In the genomic region with DNA sequence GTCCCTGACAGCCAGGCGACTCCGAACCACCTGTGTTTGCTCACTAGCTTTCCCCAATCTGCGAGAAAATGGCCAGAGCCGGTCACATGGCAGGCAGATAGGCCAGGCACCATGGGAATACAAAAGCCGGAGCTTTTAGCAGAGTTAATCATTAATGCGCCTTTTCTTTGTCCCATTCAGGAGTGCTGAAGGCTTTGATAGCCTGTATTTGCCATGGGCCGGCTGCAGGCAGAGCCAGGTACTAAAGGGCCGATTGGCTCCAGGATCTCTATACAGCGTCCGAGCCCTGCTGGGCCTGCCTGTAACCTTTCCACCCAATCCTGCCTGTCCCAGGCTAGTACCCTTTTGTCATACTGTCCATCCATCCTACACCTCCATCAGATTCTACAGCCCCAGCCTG, we compare ENCODE assay signal across 12 mouse cellular contexts.
DNase-seq lines count a peak whose midpoint lies in the region; ATAC-seq and TF ChIP-seq lines count a peak whose summit lies in the region.
"Had no signal": no experiment of that assay in that cellular context is flagged by ENCODE, and none has a peak within 500 bp of the region (broad histone marks: within the 10 kb centered on the region; RNA-seq: fewer than 3 reads in every experiment).

No protein-coding gene starts in this region.

- H3K4me3 ChIP-seq in forebrain, embryonic 10.5 days: no peak overlapping the region
- H3K4me3 ChIP-seq in forebrain, postnatal 0 days (ENCODE audit: low read depth, low read length): no peak overlapping the region
- H3K4me3 ChIP-seq in kidney, adult 2 months (ENCODE audit: insufficient read depth, low read depth, low read length): no peak overlapping the region
- H3K4me3 ChIP-seq in liver, embryonic 16.5 days (ENCODE audit: low read depth, low read length): no peak overlapping the region
- no peak overlapping the region for H3K4me3 ChIP-seq in neural tube, embryonic 15.5 days (replicated peaks)
- H3K4me3 ChIP-seq: hindbrain, embryonic 13.5 days had no signal

- no peak overlapping the region for H3K27ac ChIP-seq in forebrain, embryonic 10.5 days
- H3K27ac ChIP-seq in forebrain, postnatal 0 days (ENCODE audit: low read depth, low read length): no peak overlapping the region
- no peak overlapping the region for H3K27ac ChIP-seq in kidney, adult 2 months (ENCODE audit: insufficient read depth, low read depth, low read length)
- no peak overlapping the region; the same call in 1 of the 2 replicates for H3K27ac ChIP-seq in liver, embryonic 16.5 days (ENCODE audit: low read length)
- no peak overlapping the region for H3K27ac ChIP-seq in neural tube, embryonic 15.5 days (replicated peaks)
- H3K27ac ChIP-seq: hindbrain, embryonic 13.5 days; macrophage had no signal

- peak; percentile 31 for DNase-seq in forebrain, embryonic 10.5 days (ENCODE audit: extremely low spot score, low spot score)
- no peak for DNase-seq in forebrain, postnatal 0 days
- peak; percentile 72 for DNase-seq in kidney, adult 2 months
- DNase-seq in gastrocnemius, postnatal 25 days: no peak
- no peak for DNase-seq in thymus, postnatal 36 days
- DNase-seq in MN1 (ENCODE audit: low spot score): no peak
- DNase-seq: cerebellum, adult 2 months; thymus, postnatal 25 days had no signal

- TF ChIP-seq POLR2A in kidney, adult 2 months (IDR thresholded peaks at IDR 0.05; ENCODE audit: low read depth, low read length): no peak

- no peaks in the 10 kb centered on the region for H3K9me3 ChIP-seq in forebrain, embryonic 10.5 days
- no peaks in the 10 kb centered on the region for H3K9me3 ChIP-seq in forebrain, postnatal 0 days (ENCODE audit: low read length)
- H3K9me3 ChIP-seq in liver, embryonic 16.5 days (replicated peaks; ENCODE audit: control insufficient read depth, low read length): no peaks in the 10 kb centered on the region
- no peaks in the 10 kb centered on the region for H3K9me3 ChIP-seq in neural tube, embryonic 15.5 days (replicated peaks)
- H3K9me3 ChIP-seq: hindbrain, embryonic 13.5 days had no signal

- no peak overlapping the region for H3K9ac ChIP-seq in forebrain, postnatal 0 days
- H3K9ac ChIP-seq in liver, embryonic 16.5 days (ENCODE audit: low read depth, low read length): no peak overlapping the region
- no peak overlapping the region for H3K9ac ChIP-seq in neural tube, embryonic 15.5 days (replicated peaks)
- H3K9ac ChIP-seq: hindbrain, embryonic 13.5 days had no signal

- no peak for ATAC-seq in forebrain, postnatal 0 days
- ATAC-seq in liver, embryonic 16.5 days (ENCODE audit: low read depth): peak; percentile 87
- ATAC-seq in neural tube, embryonic 15.5 days (ENCODE audit: low FRiP score): no peak

- no peak for TF ChIP-seq CTCF in forebrain, postnatal 0 days (IDR thresholded peaks at IDR 0.05; ENCODE audit: low read depth)
- TF ChIP-seq CTCF in kidney, adult 2 months (conservative IDR thresholded peaks at IDR 0.05; ENCODE audit: insufficient read depth, insufficient read length, low read depth, low read length): no peak

- H3K27me3 ChIP-seq in forebrain, embryonic 10.5 days (ENCODE audit: poor library complexity, severe bottlenecking): peaks cover 15% of the 10 kb centered on the region
- no peaks in the 10 kb centered on the region; the same call in 1 of the 2 replicates for H3K27me3 ChIP-seq in forebrain, postnatal 0 days (ENCODE audit: insufficient read depth, low read length)
- H3K27me3 ChIP-seq in kidney, adult 2 months (replicated peaks; ENCODE audit: control insufficient read depth, insufficient read depth, low read length): no peaks in the 10 kb centered on the region
- H3K27me3 ChIP-seq in liver, embryonic 16.5 days (ENCODE audit: control insufficient read depth, insufficient read depth, low read depth, low read length): no peaks in the 10 kb centered on the region
- H3K27me3 ChIP-seq in neural tube, embryonic 15.5 days (replicated peaks): peaks cover 12% of the 10 kb centered on the region

- no peak overlapping the region for H3K4me2 ChIP-seq in forebrain, postnatal 0 days (ENCODE audit: low read depth)
- H3K4me2 ChIP-seq in liver, embryonic 16.5 days (ENCODE audit: low read depth, low read length): no peak overlapping the region
- peak overlapping the region; percentile 9; the same call in 1 of the 2 replicates for H3K4me2 ChIP-seq in neural tube, embryonic 15.5 days
- H3K4me2 ChIP-seq: hindbrain, embryonic 13.5 days had no signal

- 19% methylated on average over 10 of the region's 10 CpGs for WGBS in forebrain, embryonic 10.5 days
- WGBS in forebrain, postnatal 0 days: 9% methylated on average over 10 of the region's 10 CpGs
- 24% methylated on average over 10 of the region's 10 CpGs for WGBS in kidney, adult 2 months
- WGBS in liver, embryonic 16.5 days (ENCODE audit: insufficient replicate concordance): 50% methylated on average over 10 of the region's 10 CpGs
- 9% methylated on average over 10 of the region's 10 CpGs for WGBS in neural tube, embryonic 15.5 days

- peaks cover 22% of the 10 kb centered on the region for H3K4me1 ChIP-seq in forebrain, embryonic 10.5 days
- no peaks in the 10 kb centered on the region for H3K4me1 ChIP-seq in forebrain, postnatal 0 days (ENCODE audit: insufficient read depth)
- H3K4me1 ChIP-seq in kidney, adult 2 months (ENCODE audit: control insufficient read depth, insufficient read depth, low read length): no peaks in the 10 kb centered on the region
- H3K4me1 ChIP-seq in liver, embryonic 16.5 days (ENCODE audit: control insufficient read depth, low read depth, low read length): peaks cover 2% of the 10 kb centered on the region; the same call in 1 of the 2 replicates
- H3K4me1 ChIP-seq in neural tube, embryonic 15.5 days: no peaks in the 10 kb centered on the region
- H3K4me1 ChIP-seq: hindbrain, embryonic 13.5 days had no signal

- H3K36me3 ChIP-seq in forebrain, embryonic 10.5 days (replicated peaks): no peaks in the 10 kb centered on the region
- no peaks in the 10 kb centered on the region for H3K36me3 ChIP-seq in forebrain, postnatal 0 days (ENCODE audit: insufficient read depth)
- H3K36me3 ChIP-seq in kidney, adult 2 months (ENCODE audit: control insufficient read depth, insufficient read depth, low read length): no peaks in the 10 kb centered on the region
- no peaks in the 10 kb centered on the region for H3K36me3 ChIP-seq in liver, embryonic 16.5 days (ENCODE audit: control insufficient read depth, insufficient read depth)
- no peaks in the 10 kb centered on the region for H3K36me3 ChIP-seq in neural tube, embryonic 15.5 days
- H3K36me3 ChIP-seq: hindbrain, embryonic 13.5 days had no signal

Comparison
In these comparisons a context has a peak if more than half of its experiments do, and no peak if none do; other contexts are left out.
1. DNase-seq: peak in forebrain, embryonic 10.5 days (single experiment) and kidney, adult 2 months (single experiment); none in forebrain, postnatal 0 days (single experiment), gastrocnemius, postnatal 25 days (single experiment), thymus, postnatal 36 days (0 of 2) and MN1 (single experiment).